Mouse (Mus musculus) mouse trophoblast stem cell (cell line): ENCODE results near the gene Krt73.

ENCODE experiments used
- in situ Hi-C, 2 experiments: fragments of 300-500 bp; cut with MseI, MboI; formaldehyde crosslinking; loops; 2 replicates in 1 of 2; 3 replicates in 1 of 2; pipeline ENCODE4 v1.15.1; 2025

Gene Krt73

DNA sequence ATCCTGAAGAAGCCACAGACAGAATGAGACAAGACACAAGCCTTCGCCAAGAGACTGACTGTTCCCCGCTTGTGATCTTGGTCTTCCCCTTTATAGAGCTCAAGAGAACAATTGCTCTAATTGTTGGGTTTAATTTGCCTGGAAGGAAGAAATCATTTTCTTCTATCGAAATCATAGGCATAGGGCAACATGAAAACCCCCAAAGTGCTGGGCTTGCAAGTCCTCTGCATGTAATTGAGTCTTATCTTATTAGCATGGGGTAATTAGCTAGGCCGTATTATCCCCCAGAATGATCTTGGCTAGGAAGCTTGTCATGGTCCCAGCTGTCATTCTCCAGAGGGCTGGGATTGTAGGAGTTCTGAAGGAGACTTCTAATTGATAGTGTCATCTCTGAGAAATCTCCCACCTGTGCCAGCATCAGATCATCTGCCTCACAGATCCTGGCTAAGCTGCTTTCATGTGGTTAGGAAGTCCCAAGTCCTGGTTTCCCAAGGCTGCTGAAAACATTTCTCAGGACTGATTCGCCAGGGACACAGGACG is at the start of gene Krt73:
TSS of gene Krt73 (minus strand) at position 51 of the 540 bp plus-strand sequence.
- in situ Hi-C loops = no loop called here

DNA sequence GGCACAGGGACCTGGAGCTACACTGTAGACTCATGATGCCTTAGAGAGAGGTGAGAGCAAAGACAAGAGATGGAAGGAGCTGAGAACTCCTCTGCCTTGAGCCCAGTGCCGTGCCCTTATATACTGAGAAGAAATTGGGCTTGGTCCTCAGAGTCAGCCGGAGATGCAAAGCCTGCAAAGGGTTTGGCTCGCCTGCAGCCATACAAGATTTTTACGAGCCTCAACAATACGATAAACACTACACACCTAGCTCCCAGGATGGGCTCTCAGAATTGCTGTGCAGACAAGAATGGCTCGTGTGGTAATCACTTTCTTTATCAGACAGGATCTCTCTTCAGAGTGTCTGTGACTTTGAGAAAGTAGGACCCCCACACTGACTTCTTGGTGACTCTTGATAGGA is 48.5 kb upstream of the Krt73 start, which contains the start of gene Krt1:
TSS of gene Krt1 (minus strand) at position 101 of the 400 bp plus-strand sequence.
- in situ Hi-C loops = no loop called here

DNA sequence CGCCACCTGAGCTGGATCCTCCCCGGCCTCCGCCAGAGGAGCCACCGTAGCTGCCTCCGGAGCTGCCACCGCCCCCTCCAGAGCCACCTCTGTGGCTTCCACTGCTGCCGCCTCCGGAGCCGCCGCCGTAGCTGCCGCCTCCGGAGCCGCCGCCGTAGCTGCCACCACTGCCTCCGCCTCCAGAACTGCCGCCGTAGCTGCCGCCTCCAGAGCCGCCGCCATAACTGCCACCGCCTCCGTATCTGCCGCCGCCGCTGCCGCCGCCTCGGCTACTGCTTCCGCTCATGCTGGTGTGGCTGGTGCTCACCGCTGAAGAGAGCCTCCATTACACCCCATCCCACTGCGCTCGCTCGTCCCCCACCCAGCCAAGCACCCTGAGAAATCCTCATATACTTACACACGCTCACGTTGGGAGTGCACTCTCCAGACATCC is 43.8 kb upstream of the Krt73 start:
- in situ Hi-C loops = no loop called here

DNA sequence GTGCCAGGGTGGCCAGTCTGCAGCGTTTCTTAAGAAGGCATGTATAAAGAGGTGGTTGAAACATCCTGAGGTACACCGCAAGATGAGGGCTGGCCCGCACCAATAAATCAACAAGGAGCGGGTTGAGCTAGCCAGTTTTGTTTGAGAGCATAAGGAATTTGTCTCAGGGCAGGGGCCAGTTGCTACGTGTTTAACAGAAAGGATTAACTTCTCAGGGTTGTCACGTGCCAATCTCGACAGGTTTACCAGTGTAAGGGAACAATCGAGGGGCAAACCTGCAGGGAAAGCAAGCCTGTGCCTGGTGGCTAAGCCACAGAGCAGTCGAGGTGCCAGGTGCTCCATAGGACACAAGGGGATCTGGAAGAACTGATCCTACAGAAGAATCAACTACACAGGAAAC is 41.0 kb upstream of the Krt73 start:
- in situ Hi-C loops = no loop called here

DNA sequence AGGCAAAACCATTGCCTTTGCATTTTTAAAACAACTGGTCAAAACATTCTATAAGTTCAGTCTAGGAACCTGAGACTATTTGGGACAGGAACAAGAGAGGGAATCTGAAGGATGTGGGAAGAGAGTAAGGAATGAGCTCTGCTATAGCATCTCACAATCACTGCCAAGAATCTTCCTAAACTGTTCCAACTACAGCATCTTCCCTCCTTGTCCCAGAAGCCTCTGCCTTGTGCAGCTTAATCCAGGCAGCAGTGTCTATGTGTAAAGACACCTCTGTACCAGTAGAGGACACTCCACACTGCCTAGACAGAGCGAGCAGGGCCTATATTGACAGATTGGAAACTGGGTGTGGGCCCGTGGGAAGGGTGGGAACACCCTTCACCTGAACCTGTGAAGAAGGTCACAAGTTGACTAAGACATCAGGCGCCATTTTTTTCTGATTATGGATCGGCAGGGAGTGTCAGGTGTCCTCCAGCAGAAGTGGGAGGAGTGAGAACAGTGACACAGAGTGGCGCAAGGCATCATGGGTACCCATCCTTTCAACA is 32.7 kb upstream of the Krt73 start:
- in situ Hi-C loops = no loop called here

DNA sequence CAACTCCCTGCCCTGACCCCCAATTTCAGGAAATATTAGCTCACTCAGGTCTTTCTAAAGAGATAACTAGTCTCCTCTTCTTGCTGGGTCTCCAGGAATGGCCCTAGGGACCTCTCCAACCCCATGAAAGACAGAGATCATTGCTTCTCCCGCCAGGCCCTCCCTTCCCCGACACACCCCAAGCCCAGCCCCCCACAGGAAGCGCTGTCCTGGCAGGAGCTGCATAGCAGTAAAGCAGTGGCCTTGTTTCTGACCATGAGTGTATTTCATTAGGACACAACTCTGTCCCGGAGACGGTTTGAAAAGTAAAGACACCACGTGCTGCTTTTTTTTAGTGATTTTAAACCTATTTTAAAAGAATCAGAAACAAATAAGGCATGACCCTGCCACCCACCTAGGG is 31.0 kb upstream of the Krt73 start:
- in situ Hi-C loops = no loop called here

DNA sequence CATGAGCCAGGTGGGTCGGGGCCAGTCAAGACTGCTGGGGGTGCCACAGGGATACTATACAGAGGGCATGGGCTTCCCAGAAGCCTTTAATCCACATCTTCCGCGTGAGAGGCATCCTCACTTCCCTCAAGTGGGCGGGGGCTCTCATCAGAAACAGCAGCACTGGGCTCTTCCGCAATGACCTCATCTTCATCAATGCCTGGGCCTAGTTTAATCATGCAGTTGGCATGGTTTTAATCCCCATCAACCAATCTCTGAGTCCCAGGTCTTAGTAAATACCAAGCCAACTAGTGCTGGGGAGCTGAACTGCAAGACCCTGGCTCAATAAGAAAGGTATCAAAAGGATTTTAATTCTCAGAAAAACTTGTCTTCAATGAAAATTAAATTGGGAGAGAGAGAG is 27.3 kb upstream of the Krt73 start:
- in situ Hi-C loops = no loop called here

DNA sequence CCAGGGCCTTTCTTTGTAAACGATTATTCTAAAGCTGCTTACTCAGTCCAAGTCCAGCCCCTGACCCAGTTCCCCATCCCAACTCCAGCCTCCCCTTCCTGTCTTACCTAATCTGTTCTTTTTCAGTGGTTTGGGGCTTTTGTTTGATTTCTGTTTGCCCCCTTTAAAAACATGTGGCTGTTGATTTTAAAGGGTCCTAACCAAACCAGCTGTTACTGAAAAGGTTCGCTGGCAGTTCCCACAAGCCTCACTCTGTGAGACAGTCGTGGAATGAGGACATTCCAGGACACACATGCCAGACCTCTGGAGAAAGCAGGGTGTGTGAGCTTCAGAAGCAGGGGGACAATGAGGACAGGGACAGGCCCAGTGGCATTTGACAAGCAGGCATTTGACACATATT is 19.6 kb upstream of the Krt73 start:
- in situ Hi-C loops = no loop called here

DNA sequence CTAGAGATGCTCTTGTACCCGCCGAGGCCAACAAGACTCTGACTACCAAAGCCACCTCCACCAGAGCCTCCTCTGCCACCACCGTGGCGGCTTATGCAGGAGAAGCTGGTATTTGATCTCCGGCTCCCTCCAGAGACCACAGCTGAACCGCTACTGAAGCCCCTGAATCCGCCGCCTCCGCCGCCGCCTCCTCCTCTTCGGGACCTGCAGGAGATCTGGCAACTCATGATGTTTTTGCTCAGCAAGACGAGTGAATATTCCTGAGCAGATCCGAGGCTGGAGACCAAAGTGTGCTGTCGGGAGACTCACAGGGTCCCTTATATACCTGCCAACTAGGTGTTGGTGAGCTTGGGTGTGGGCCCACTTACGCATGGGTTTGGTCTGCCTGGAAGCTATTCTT is 15.7 kb upstream of the Krt73 start, which contains the start of gene Krt2:
TSS of gene Krt2 (minus strand) at position 295 of the 400 bp plus-strand sequence.
- in situ Hi-C loops = no loop called here

DNA sequence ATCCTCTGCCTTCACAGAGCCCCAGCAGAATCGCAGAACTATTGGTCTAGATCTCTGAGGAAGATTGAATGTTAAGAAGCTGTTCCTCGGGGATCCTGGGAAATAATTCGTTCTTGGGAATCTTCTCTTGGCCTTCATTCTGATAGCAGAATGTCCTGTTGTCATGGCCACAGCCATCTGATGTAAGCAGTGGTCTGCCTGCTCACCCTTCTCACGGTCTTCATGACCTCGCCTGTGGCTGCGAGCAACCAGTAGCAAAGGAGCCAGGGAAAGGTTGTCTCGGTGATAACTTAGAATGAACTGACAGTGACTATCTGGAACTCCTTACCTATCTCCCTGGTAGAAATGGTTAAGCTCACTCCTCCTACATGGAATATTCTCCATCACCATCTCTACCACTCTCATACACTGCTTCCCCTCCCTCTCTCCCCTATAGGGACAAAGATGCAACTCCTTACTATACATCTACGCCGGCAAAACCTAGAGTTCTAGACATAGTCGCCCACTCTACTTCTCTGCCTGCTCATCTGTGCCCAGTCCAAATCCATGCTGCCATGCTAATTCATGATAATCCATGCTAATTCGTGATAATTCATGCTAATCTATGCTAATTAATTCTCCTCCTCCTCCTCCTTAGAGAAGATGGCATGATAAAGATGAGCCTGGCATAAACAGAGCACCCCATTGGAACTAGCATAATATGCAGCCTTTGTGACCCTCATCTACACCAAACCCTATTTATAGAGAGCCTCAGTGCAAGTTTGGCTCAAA is 1.1 kb upstream of the Krt73 start:
- in situ Hi-C loops = no loop called here

DNA sequence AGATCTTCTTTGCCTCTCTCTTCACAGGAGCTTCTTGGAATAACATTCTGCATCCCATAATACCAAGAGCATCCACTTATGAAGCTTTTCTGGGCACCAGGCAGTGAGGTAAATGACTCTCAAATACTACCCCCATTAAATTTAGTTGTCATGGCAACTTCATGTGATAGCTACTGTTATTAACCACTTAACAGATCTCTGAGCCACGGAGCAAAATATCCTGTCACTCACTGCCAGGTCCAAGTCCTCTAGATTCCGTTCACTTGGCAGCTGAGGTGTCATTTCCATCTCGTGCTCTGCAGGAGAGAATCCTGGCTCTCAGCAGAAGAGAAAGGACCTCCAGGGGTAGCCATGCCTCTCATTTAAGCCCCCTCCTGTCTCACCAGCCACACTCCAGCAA is 11.3 kb downstream of the Krt73 start:
- in situ Hi-C loops = no loop called here

DNA sequence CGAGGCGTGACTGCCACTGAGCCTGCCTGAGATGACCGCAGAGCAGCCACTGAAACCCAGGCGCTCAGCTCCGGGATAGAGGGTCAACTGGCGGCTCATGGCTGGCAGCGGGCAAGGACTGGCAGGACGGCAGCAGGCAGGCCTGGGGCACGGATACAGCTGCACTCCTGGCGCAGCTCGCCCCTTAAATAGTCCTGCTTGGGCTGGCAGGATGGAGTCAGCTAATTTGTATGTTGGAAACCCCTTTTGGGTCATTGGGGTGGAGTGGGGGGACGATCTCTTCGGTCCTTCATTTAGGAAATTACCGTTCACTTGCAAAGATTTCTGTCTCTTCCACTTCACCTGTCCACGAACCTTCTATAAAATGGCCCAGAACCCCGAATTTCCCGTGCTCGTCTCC is 15.8 kb downstream of the Krt73 start, which contains the start of gene Krt72:
TSS of gene Krt72 (minus strand) at position 101 of the 400 bp plus-strand sequence.
- in situ Hi-C loops = no loop called here

DNA sequence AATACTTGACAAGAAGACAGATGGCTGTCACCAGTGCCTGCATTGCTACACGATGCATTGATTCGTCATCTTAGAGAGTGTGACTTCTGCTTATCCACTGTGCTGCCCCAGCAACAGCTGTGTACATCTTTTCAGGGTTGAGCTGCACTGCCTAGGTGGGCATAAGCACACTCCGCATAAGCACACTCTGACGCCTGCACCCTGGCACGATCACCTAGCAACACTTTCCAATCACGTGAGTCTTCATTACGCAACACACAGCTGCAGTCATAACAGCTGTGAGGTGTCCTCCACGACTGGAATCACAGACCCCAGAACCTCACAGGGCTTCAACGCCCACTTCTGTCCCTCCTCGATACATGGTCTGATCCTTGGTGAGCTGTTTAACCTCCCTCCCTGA is 28.7 kb downstream of the Krt73 start:
- in situ Hi-C loops = loop anchor here (5.0 to 25.0 kb wide), 4 partner anchors 199 to 436 kb away; no protein-coding TSS in a partner anchor

DNA sequence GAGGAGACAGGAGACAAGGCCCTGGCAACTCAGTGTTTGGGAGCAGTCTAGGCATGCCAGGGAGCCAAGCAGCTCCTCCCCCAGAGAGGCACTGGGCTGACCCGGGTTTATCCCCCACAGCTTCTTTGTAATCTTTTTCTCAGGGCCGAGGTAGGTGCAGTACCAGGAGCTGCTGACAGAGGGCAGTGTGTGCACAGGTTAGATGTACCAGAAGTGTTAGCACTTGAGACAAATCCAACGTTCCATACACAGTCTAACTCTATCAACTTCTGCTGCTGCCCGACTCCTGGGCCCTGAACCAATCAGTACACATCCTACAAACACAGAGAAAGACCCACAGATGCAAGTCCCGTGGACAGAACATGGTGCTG is 29.4 kb downstream of the Krt73 start:
- in situ Hi-C loops = loop anchor here (5.0 to 25.0 kb wide), 4 partner anchors 200 to 435 kb away; no protein-coding TSS in a partner anchor

DNA sequence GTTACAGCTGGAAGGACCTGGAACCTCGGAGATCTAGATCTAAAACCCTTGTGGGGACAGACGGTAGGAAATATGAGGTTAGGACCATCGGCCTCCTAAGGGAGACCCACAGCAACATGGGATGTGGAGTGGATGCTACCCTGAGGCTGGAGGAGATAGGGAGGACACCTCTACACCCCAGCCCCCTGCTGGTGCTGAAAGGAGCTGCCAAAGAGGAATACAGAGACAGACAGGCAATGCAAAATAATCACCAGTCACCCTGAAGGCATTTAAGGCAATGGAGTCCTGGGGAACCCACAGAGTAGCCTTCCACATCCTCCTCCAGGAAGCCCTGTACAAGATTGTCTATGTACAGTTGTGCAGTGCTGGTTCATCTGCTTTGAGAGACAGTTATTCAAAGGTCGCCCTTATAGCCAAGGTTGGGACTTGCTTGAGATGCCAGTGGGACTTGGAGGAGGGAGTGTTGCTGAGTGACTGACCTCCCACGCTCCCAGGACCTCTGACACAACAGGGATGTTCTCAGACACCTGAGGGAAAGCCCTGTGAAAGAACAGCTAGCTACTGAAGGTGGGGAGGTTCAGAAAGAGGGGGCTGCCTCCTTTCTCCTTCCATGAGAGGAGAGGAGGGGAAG is 30.0 kb downstream of the Krt73 start:
- in situ Hi-C loops = loop anchor here (5.0 to 25.0 kb wide), 4 partner anchors 200 to 435 kb away; no protein-coding TSS in a partner anchor

DNA sequence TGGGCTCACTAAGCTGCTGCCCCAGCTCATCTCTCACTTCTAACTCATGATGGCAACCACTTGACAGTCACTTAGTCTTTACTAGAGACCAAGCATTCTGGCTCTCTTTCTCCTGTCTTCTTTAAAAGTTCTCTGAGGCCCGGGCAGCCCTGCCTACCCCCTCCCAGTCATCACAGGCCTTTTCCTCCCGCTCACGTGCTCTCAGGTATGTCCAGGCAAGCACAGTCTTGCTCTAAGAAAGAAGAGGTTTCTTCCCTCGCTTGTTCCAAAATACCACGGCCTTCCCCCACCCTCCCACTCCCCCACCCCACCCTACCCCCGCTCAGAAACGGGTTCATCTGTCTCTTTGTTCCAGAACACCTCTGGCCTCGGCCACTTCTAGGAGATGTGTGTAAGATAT is 31.9 kb downstream of the Krt73 start:
- in situ Hi-C loops = loop anchor here (5.0 to 25.0 kb wide), 4 partner anchors 202 to 433 kb away; no protein-coding TSS in a partner anchor
